Mouse (Mus musculus) heart, adult 11 months (tissue): ENCODE measurements around the gene Slc5a10.
"Not testable (repeated sequence)": the region's sequence is repeated elsewhere in the genome, so short reads cannot be mapped to it uniquely, and the experiment has no call there.

Source experiments
- DNase-seq: peaks from one replicate; pipeline ENCODE4 v3.0.0; 2022

Gene Slc5a10

DNA sequence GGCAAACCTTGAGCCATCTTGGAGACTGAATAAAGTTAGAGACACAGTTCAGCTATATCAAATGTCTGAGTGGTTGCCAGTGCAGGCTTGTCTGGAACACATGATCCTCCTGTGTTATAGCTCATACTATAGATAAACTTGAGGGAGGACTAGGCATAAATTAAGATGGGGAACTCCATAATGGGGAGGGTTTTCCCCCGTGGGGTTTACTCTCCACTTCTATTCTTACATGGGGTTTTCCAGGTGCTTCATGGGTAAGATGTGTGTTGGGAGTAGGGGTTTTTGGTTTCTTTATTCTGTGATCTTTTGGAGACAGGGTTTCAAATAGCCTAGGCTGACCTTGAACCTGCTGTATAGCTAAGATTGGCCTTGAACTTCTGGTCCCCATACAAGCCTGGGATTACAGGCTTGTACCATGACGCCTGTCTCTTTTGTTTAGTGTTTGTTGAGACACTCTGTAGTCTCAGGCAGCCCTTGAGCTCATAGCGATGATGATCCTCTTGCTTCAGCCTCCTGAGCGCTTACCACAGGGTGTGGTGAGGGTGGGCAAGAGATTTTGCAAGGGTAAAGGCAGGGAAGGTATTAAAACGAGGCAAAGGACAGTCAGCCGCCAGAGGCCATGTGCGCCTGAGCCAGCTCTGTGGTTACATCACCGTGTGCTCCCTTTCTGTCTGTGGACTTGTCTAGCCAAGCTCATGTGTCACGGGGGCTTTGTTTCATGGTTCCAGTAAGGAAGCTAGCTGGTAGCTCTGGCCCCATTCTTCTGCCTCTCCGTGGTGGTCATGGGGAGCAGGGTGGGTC, 73.3 kb downstream of the Slc5a10 start:
- no peak for DNase-seq

DNA sequence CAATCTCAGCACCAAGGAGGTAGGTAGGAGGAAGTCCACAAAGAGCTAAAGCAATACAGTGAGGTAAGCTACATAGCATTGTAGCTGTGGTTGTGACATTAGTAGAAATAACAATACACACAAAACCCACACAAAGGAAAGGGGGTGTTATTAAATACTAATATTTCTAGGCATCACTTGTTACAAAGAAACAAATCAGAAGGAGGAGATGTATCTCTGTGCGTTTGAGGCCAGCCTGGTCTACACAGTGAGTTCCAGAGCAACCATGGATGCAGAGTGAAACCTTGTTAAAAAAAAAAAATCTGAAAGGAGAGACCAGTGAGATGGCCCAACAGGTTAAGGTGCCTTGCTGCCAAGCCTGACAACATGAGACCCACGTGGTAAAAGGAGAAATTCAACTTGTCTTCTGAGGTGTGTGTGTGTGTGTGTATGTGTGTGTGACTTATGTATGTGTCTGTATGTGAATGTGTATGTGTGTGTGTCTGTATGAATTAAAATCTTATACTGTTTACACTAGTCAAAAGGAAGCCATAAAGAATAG, 74.1 kb downstream of the Slc5a10 start:
- DNase-seq: no peak

DNA sequence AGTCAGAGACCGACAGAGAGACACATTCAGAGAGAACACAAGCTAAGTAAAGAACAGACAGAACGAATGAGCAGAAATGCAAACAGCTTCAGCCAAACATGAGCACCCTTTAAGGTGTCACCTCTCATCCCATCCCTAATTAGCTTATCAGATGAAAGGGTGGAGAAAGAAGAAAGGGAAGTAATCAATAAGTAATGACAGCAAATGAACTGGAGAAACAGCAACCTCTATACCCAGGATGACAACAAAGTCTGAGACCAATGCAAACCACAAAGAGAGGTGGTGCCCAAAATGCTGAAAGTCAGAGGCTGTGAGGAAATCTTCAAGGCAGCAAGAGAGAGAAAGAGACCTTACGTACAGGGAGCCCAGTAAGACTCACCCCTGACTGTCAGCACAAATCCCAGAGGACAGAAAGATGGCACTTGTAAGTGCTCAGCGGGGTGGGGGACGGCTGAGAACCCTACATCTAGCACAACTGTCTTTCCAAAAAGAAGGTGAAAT, 75.2 kb downstream of the Slc5a10 start:
- no peak for DNase-seq

DNA sequence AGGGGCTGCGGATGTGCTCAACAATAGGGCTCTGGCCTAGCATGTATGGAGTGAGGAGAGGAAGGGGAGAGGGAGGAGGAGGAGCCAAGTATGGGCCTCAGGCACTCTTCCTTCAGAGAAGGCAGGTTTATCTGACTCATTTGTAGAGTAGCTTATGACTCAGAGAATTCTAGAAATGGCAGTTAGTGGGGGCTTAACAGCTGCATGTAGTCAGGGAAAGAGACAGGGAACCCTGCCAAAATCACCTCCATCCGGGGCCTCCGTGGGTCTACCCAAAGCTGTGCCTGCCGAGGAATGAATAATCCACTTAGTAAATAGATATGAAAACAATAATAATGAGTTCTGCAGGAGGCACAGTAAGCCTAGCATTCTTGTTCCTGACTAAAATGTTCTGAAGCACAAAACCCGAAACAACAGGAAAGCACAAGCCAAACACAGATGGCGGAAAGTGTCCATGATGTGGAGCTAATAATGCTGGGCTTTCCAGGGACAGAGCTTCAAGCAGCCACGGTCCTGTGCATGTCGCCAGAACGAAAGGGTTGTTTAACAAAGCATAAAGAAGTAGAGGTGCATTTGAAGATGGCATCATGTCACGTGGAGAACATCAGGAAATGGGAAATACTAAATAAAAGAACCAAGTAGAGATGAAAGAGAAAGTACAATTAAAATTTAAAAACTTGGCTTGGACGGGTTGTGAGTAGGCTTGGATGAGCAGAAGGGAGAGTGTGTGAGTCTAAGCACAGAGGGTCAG, 75.9 kb downstream of the Slc5a10 start:
- peak; percentile 92 for DNase-seq

DNA sequence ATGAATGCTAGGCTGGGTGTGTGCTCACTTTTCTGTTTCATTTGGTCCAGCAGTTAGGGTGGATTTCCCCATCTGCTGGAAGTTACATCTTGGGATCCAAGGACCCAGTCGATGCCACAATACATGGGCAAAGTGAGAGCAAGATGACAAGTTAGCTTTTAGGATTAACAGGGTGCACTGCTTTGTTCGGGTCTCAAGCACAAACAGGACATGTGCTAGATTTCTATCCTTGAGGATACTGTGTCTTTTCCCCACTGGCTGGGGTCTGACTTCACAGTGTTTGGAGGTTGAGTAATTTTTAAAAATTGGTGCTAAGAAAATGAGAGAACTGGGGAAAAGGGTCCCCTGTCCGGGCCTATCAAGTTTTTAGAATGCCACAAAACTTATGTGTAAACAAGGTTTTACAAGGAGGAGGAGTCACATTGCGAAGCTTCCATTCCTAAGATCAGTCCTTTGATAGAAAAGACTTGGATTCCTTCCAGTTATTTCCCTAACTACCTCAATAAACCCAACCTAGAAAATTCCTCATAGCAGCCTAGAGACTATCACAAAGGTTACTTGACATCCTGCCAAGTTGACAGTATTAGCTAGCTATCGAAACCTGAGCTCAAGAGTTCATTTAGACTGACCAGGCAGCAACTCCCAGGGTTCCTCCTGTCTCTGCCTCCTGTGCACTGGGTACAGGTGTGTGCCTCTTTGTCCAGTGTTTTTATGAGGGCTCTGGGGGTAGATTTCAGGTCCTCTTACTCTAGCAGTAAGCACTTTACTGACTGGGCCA, 77.3 kb downstream of the Slc5a10 start:
- DNase-seq: no peak

DNA sequence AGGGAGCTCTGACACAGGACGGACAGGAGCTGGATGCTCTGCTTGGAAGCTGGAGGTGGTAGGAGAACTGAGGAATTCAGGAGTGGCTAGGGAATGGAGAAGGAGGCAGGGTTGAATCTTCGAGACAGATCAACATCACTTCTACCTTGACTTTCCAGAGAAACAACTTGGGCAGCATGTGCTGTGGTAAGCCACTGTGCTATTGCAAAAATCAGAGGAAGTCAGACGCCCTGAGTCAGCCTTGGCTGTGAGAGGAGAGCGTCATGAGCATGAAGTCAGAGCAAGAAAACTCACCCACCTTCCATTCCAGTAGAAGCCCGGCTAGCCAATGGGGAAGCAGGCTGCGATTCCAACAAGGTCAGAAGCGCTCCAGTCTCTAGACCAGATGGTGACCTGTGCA, 78.5 kb downstream of the Slc5a10 start:
- DNase-seq: no peak

DNA sequence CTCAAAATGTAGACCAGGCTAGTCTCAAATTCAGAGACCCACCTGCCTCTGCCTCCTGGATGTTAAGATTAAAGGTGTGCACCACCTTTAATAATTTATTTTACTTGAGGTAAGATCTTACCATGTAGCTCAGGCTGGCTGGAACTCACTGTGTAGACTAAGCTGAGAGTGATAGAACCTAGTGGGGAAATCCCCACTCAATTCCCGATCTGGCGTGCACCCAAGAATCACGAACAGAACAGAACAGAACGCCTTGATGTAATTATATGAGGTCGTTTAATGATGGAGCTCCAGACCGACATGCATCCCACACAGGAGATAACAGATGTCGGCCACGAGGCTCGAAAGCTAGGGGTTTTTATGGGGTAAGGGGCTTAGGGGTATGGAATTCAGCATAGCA, 80.0 kb downstream of the Slc5a10 start:
- DNase-seq: not testable (repeated sequence)

DNA sequence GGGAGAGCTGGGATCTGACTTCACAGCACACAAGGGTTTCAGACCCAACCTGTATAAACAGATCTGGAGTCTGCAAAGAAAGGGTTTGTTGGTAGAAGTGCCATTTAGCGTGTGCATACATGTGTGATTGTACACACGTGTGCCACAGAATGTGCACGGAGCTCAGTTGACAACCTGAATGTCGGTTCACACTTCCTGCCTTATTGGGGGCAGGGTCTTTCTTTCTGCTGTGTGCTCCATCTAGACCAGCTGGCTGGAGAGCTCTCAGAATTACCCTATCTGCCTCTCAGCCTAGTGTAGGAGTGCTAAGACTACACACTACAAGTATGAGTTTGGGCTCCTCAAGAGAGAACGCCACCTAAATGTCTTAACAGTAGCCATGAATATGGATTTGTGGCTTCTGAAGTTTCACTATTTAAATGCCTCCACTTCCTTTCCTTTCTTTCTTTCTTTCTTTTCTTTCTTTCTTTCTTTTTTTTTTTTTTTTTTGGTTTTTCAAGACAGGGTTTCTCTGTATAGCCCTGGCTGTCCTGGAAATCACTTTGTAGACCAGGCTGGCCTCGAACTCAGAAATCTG, 80.9 kb downstream of the Slc5a10 start:
- no peak for DNase-seq

DNA sequence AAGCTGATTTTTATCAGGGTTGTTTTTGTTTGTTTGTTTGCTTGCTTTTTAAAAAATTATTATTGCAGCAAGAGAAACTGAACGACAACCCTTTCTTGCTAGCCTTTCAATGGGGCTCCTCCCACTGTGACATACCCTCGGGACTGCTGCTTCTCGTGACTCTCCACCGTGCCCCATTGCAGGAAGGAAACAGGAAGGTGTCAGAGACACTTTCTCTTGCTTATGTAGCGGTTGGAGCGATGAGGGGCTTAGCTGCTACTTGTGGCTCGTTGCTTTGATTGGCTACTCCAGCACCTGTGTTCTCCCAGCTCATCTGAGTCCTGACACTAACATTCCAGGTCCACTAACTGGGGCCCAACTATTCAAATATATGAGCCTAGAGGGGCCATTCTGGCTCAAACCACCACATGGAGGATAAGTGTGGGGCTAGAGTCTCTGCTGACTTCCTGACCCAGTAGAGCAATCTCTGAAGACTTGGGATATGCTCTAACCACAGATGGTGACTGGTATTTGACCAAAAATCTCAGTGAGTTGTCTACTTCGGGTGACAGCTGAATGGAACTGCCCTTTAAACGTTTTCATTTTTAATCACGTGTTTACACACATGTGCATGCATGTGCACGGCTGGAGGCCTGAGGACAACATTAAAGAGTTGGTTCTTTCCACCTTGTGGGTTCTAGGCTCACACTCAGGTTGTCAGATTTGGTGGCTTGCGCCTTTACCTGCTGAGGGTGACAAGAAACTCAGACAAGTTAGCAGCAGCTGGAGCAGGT, 81.7 kb downstream of the Slc5a10 start:
- DNase-seq: no peak

DNA sequence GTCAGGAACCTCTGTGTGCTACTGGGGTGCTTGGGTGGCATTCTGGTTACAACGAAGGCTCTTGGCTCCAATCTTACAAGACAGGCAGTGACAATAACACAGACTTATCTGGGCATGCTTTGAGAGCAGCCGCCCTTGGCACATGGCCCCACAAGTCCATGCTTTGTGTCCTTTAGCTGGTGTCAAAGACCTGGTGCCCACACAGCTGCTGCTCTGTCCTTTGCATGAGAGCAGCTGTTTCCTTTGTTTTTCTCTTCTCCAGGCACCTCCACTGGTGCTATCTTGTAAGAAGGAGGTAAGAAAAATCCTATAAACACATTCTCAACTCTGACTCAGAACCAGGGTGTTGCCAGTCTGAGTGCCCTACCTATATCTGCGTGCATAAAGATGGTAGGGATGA, 82.8 kb downstream of the Slc5a10 start:
- DNase-seq: no peak

DNA sequence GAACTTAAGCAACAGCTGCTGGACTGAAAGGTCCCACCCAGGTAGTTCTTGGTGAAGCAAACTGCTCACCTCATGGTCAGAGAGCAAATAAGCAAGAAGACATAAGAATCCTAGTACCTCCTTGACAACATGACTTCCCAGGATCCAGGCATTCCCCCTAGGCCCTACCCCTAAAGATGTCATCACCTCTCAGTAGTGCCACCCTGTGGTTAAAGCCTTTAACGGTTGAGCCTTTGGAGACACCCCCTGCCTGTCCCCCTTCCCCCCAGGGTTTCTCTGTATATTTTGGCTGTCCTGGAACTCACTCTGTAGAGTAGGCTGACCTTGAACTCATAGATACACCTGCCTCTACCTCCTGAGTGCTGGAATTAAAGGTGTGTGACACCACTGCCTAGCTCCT, 83.2 kb downstream of the Slc5a10 start:
- no peak for DNase-seq

DNA sequence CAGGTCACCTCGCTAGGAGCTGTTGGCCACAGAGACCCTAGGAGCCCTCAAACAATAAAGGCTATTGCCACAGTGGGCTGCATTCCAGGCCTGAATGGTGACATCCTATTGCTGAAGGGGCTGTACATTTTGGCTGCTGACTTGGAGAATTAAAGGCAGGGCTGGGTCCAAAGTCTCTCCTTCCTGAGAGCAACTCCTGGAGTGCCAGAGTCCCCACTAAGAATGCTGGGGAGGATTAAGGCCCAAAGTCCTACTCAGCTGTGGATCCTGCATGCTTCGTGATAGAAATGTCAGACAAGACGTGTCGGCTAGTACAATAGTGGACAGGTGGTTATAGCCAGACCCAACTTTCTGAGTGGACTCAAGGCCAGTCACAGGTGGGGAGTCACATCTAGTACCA, 84.3 kb downstream of the Slc5a10 start:
- not testable (repeated sequence) for DNase-seq

DNA sequence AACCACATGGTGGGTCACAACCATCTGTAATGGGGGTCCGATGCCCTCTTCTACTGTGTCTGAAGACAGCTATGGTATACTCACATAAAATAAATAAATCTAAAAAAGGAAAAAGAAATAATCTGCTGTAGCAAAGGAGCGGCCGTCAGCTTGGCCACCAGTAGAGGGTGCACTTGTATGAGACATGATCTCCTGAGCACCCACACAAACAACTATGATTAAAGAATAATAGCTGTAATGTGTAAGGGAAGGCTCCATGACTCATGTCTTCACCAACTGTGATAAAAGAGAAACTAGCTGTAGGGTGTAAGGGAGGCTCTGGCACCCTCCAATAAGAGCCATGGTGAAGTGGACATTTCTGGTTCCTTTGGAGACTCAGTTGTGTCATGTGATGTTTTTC, 91.0 kb downstream of the Slc5a10 start:
- DNase-seq: no peak

DNA sequence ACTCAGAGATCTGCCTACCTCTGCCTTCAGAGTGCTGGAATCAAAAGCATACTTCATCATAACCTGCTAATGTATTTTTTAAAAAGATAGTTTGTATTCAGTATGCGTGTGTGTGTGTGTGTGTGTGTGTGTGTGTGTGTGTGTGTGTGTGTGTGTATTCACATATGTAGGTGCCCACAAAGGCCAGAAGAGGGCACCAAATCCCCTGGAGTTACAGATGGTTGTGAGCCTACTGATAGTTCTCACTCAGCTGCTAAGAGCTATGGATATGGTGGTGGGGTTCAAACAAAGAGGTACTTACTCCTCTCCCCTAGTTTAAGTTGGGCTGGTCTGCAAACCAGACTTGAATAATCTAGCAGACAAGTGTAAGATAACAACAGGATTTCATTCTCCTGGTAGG, 94.1 kb downstream of the Slc5a10 start:
- no peak for DNase-seq

DNA sequence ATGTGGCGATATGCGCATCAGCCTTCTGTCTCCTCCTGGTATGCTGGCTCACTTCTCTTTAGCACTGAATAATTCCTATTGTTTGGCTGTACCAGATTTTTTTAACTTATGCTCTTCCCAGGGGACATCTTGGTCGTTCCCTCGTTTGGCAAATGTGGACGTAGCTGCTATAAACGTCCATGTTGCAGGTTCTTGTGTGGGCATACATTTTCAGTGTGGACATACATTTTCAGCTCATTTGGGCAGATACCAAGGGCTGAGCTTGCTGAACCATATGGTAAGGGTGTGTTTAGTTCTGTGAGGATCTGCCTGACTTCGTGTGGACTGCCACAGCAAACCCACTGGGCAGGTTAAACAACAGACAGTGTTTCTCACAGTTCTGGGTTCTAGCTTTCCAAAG, 95.5 kb downstream of the Slc5a10 start:
- no peak for DNase-seq
